In the genomic region with DNA sequence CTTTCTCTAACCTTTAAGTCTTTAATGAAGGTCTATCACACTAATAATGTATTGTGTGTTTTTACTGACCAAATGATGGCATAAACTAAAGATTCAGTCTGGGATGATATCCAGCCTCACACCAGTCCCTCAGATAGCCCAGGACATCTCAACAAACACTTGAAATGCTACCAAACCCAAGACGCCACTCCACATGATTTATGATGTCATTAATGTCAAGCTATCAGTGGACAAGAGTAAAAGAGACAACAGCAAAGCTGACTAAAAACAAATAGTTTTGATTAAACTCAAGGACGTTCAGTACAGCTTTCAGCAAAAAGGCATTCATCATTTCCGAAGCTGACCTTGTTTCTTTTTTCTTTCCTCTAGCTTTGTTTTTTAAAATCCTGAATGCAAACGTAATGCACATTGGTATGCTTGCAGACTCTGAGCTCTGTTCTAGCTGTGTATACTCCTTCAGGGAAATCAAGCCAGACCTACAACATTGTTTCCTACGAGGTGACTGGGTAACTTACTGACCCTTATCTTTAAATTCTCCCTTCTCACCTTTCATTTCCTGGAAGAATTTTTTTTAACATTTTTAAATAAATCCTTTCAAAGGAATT, we compare ENCODE assay signal across 29 mouse cellular contexts.
DNase-seq lines count a peak whose midpoint lies in the region; ATAC-seq and TF ChIP-seq lines count a peak whose summit lies in the region.
"Had no signal": no experiment of that assay in that cellular context is flagged by ENCODE, and none has a peak within 500 bp of the region (broad histone marks: within the 10 kb centered on the region; RNA-seq: fewer than 3 reads in every experiment).

No protein-coding gene starts in this region.

- ATAC-seq in kidney, postnatal 0 days (replicated peaks; ENCODE audit: low FRiP score, low read depth) = no peak
- ATAC-seq: forebrain, embryonic 14.5 days; intestine, embryonic 16.5 days; midbrain, embryonic 15.5 days; Patski had no signal

- no peaks in the 10 kb centered on the region for H3K9me3 ChIP-seq in kidney, postnatal 0 days (replicated peaks; ENCODE audit: low read length)
- H3K9me3 ChIP-seq: embryonic facial prominence, embryonic 12.5 days; heart, embryonic 10.5 days; heart, embryonic 15.5 days; hindbrain, embryonic 12.5 days; limb, embryonic 12.5 days; liver, embryonic 15.5 days; midbrain, embryonic 15.5 days had no signal

- H3K9ac ChIP-seq in kidney, postnatal 0 days (ENCODE audit: low read depth, low read length) = no peak overlapping the region
- H3K9ac ChIP-seq: embryonic facial prominence, embryonic 12.5 days; heart, embryonic 15.5 days; hindbrain, embryonic 12.5 days; limb, embryonic 12.5 days; liver, embryonic 15.5 days; midbrain, embryonic 15.5 days had no signal

- TF ChIP-seq CTCF in kidney, postnatal 0 days (IDR thresholded peaks at IDR 0.05; ENCODE audit: low read depth) = no peak

- no peaks in the 10 kb centered on the region for H3K27me3 ChIP-seq in kidney, postnatal 0 days (ENCODE audit: insufficient read depth, low read length)
- H3K27me3 ChIP-seq: embryonic facial prominence, embryonic 12.5 days; heart, embryonic 15.5 days; hindbrain, embryonic 12.5 days; limb, embryonic 12.5 days; liver, embryonic 15.5 days; midbrain, embryonic 15.5 days; Patski had no signal

- DNase-seq in adrenal gland, adult 2 months = peak; percentile 61
- DNase-seq in adrenal gland, postnatal 14 days = no peak
- peak; percentile 51 for DNase-seq in kidney, postnatal 0 days (ENCODE audit: low spot score)
- DNase-seq in kidney, postnatal 10 days = no peak
- peak; percentile 36 for DNase-seq in ovary, adult 18-20 months (ENCODE audit: low spot score)
- no peak for DNase-seq in ovary, postnatal 14 days (ENCODE audit: low spot score)
- no peak for DNase-seq in layer of hippocampus, adult 9-10 months (ENCODE audit: low spot score)
- DNase-seq: cerebellum, adult 18-20 months; cerebellum, postnatal 10 days; gastrocnemius, postnatal 25 days; heart, adult 11 months; kidney, adult 8-10 months; kidney, postnatal 14 days; right cerebral cortex, postnatal 4 days; thymus, adult 18-20 months; thymus, postnatal 25 days had no signal

- H3K27ac ChIP-seq in kidney, postnatal 0 days = no peak overlapping the region
- H3K27ac ChIP-seq: embryonic facial prominence, embryonic 12.5 days; heart, embryonic 10.5 days; heart, embryonic 15.5 days; hindbrain, embryonic 12.5 days; left cerebral cortex, adult 2 months; limb, embryonic 12.5 days; liver, embryonic 15.5 days; macrophage; midbrain, embryonic 15.5 days; stomach, postnatal 0 days had no signal

- H3K36me3 ChIP-seq in kidney, postnatal 0 days (ENCODE audit: insufficient read depth, low read length) = no peaks in the 10 kb centered on the region
- H3K36me3 ChIP-seq: embryonic facial prominence, embryonic 12.5 days; heart, embryonic 10.5 days; heart, embryonic 15.5 days; hindbrain, embryonic 12.5 days; limb, embryonic 12.5 days; liver, embryonic 15.5 days; midbrain, embryonic 15.5 days had no signal

- no peaks in the 10 kb centered on the region for H3K4me1 ChIP-seq in kidney, postnatal 0 days (replicated peaks; ENCODE audit: insufficient read depth, low read length)
- H3K4me1 ChIP-seq: embryonic facial prominence, embryonic 12.5 days; heart, embryonic 10.5 days; heart, embryonic 15.5 days; limb, embryonic 12.5 days; liver, embryonic 15.5 days; midbrain, embryonic 15.5 days had no signal

- no peak overlapping the region for H3K4me2 ChIP-seq in kidney, postnatal 0 days (ENCODE audit: low read length)
- H3K4me2 ChIP-seq: embryonic facial prominence, embryonic 12.5 days; heart, embryonic 15.5 days; hindbrain, embryonic 12.5 days; limb, embryonic 12.5 days; liver, embryonic 15.5 days; midbrain, embryonic 15.5 days had no signal

- no peak overlapping the region for H3K4me3 ChIP-seq in kidney, postnatal 0 days (replicated peaks; ENCODE audit: low read depth, low read length)
- H3K4me3 ChIP-seq: embryonic facial prominence, embryonic 12.5 days; heart, embryonic 10.5 days; heart, embryonic 15.5 days; hindbrain, embryonic 12.5 days; left cerebral cortex, adult 2 months; limb, embryonic 12.5 days; liver, embryonic 15.5 days; midbrain, embryonic 15.5 days had no signal

- WGBS in kidney, postnatal 0 days = 17% methylated on average over 5 of the region's 5 CpGs

Comparison
In these comparisons a context has a peak if more than half of its experiments do, and no peak if none do; other contexts are left out.
1. DNase-seq: peak in adrenal gland, adult 2 months (single experiment), kidney, postnatal 0 days (single experiment) and ovary, adult 18-20 months (single experiment); none in adrenal gland, postnatal 14 days (single experiment), kidney, postnatal 10 days (single experiment), ovary, postnatal 14 days (single experiment) and layer of hippocampus, adult 9-10 months (single experiment).